Mouse (Mus musculus) thymus, postnatal 4 days (tissue): ENCODE measurements at regions not wholly inside any gene's neighbourhood (a gene's known extent, or its start where the extent isn't known, plus 50 kb on each side); places are given as distances from the start of the nearest gene placed in this dataset.

Experiments
- DNase-seq: peaks from one replicate; pipeline ENCODE4 v3.0.0; 2021

- no peak for DNase-seq
Observed at GRCm38 (mm10) chr2:169524429-169524828, 63.1 kb downstream of the Gm11011 start.

DNA sequence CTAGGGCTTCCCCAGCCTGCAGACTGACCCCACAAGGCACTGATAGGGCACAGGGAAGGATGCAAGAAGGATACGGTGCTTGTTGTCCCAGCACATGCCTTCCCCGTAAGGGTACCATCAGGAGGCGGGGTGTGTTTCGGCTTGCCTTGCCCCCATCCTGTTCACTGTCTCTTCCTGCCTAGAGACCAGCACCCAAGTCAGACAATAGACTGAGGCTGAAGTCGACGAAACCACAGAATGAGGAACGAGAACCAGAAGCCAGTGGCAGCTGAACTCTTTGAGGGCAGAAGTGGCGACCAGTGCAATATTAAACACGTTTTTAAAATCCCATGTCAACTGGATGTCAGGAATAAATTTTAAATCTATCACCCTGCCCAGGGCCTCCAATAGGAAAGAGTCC, 67.6 kb downstream of the Gm11011 start:
- peak; percentile 39 for DNase-seq

- DNase-seq, result peak; percentile 37
Observed at GRCm38 (mm10) chr2:169515350-169515749, 72.2 kb downstream of the Gm11011 start.

DNA sequence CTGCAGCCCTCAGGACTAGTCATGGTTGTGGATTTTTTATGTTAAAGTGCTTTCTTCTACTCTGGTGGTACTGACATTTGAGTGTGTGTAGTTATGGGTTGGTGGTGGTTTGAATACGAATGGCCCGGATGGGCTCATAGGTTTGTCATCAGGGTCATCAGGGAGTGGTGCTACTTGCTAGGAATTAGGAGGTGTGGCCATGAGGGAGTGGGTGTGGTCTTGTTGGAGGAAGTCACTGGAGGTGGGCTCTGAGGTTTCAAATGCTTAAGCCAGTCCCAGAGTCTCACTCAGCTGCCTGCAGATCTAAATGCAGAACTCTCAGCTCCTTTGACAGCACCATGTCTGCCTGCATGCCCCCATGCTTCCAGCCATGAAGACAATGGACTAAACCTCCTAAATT, 76.8 kb downstream of the Gm11011 start:
- DNase-seq, result no peak

DNA sequence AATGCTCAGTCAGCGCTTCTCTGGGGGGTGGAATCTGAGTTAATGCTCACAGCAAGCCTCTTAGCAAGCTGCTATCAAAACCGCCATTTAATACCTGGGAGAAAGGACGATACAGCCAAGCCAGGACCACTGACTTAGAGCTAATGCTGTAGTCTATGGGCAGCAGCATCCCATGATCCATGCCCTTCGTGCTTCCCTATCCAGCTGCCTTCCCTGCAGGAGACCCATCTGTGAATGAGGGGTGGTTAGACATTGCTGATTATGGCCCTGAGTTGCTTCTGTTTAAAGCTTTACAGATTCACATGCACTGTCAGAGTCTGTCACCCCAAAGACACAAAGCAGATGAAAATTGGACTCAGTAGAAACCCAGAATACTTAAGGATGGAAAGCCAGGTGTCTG, 78.1 kb downstream of the Gm11011 start:
- no peak for DNase-seq

GRCm38 (mm10) chr2:169504416-169505057, 83.0 kb downstream of the Gm11011 start:
- no peak for DNase-seq

GRCm38 (mm10) chr2:169503598-169503958, 84.0 kb downstream of the Gm11011 start:
- no peak for DNase-seq

DNA sequence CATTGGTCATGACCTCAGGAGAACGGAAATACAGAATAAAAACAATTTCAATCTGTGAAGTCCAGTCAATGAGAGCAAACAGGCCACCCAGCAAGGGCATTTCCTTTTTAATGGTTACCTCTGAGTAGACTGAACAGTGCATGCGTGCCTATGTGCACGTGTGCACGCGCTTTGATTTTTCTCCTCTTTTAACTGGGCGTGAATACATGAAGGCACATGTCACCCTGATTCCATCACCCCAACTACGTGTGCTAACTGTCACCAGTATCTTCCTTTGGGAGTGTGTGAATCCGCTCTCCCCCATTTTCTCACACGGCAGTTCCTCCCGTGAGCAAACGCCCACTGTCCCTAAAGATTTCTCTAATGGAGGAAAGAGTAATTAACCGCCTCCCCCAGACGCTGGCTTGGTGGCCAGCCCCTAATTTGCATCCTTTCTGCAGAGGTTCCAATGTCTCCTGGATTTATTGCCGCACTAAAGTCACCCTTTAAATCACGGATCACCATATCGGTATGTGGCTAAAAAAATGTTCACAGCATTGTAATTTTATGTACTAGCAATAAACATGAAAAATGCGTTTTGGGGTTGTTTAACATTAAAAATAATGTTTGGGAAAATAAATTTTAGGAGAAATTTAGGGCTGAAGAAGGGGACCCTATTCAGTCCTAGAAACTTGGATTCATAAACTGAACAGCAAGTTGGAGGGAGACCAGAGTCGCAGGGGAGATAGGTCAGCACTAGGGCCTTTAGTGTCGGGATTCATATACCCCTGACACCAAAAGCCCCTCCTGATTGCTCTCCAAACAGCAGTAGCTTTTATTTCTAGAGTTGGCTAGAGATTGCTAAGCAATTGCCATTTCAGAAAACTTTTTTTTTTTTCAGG, 84.6 kb downstream of the Gm11011 start:
- DNase-seq, result no peak

DNA sequence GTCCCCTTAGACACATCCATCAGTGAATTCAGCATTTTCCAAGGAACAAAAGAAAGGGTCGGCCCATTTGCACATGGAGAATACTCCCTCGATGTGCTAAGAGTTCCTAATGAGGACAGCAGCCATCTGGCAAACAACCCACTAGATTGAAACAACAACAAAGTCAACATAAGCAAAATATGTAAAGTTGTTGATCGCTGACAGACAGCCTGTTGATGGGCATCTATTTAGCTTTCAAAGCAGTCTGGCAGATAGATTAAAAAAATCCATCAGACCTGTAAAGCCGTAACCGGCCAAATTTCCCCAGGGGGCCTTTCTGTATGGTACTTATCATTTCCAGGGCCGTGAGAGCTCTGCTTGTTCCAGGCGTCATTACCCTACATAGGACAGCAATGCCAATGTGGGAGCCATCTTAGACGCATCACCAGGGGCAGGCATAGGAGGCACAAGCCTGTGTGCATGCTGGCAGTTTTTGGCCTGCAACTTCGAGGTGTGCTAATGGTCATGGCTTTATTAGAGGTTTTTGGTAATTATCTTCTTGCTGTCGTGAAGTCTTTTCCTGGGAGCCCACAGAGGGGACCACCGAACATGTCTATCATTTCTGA, 85.7 kb downstream of the Gm11011 start:
- DNase-seq, result no peak

DNA sequence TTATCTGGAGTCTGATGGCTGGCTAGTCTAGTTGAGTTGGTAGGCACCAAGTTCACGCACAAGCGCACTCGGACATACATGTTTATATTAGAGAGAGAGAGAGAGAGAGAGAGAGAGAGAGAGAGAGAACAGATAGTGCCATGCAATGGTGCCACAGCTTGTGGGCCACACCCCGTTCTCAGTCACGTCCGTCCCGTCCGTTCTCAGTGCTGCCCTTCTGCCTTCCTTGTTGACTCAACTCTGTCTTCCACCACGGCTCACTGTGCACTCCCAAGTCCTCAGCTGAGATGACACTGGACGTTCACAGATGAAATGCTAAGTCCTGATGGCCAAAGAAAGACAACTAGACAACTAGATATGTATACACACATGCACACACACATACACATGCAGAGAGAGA, 92.2 kb downstream of the Gm11011 start:
- no peak for DNase-seq

DNA sequence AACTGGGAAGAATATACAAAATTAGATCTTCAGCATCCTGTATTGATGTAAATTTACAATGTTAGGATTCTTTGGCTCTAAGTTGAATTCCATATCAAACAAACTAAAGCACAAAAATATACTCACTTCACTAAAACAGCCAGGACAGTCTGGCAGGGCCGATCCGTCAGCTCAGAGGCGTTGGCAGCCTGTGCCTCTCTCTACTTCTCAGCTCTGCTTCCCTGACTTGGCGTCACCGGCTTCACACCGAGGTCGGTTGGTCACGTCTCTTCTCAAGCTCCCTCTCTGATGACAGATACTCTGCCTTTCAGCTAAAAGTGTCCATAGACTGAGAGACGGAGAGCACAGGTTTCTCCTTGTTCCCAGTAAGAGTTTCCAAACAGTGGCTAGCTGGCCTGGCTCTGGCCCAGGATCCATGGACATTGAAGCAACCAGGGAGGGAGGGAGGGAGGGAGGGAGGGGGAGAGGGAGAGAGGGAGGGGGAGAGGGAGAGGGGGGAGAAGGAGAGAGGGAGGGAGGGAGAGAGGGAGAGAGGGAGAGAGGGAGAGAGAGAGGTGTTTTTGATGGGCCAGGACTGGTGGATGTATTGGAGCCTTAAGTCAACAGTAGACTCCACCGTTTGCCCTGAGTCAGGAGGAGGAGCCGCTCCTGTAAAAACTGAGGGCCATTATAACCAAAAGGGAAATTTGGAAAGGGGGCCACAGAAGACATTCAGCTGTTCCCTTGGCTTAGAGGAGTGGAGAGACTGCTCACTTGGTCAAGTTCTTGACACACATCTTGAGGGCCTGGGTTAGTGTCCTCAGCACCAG, 92.8 kb downstream of the Gm11011 start:
- DNase-seq, result no peak

GRCm38 (mm10) chr2:169493609-169494275, 93.8 kb downstream of the Gm11011 start:
- no peak for DNase-seq

DNA sequence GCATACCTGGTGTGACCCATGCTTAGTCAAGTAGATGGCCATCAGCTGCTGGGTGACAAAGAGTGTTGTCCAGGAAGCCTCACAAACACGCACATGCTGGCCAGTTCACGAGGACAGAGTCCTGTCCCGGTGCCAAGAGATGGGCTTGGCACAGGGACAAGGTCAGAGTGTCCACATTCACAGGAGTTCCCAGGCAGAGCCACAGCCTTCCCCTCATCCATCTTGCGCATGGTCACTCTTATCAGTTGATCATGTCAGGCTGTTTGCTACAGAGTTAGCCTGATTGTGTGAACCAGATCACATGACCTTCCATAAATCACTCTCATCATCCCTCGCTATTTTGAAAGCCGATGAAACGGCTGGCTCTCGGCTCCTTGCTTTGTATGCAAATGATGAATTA, 103.6 kb downstream of the Gm11011 start:
- no peak for DNase-seq

GRCm38 (mm10) chr2:169481731-169482465, 105.6 kb downstream of the Gm11011 start:
- no peak for DNase-seq

DNA sequence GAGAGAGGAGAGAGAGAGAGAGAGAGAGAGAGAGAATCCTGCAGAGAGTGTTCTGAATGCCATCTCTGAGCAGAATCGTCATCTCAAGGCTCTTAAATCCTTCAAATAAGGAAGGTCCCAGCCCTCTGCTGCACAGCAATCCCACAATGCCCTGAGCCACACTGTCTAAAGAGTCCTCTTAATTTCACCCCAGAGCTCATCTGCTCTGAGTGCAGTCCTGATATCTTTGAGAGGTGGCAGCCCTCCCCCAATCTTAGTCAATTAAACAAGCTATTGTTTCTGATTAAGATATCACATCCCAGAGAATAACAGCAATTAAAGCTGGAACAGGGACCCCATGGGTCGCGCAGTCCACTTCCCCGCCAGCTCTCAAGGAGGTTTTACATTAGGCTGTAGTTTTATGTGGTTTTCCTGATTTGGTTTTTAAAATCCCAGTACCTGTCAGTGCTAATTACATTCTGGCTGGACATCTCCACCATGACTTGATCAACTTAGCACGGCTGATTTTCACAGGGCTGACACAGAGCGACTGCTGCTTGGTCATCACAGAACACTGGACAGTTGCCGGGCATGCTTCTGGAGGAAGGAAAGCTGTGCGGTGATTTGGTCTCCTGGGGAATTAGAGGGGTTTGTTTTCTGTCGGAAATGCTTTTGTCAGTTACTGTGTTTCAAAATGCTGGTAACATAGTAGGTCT, 113.0 kb downstream of the Gm11011 start:
- DNase-seq, result no peak

- DNase-seq, result no peak
Observed at GRCm38 (mm10) chr2:169469538-169469937, 118.0 kb downstream of the Gm11011 start.

DNA sequence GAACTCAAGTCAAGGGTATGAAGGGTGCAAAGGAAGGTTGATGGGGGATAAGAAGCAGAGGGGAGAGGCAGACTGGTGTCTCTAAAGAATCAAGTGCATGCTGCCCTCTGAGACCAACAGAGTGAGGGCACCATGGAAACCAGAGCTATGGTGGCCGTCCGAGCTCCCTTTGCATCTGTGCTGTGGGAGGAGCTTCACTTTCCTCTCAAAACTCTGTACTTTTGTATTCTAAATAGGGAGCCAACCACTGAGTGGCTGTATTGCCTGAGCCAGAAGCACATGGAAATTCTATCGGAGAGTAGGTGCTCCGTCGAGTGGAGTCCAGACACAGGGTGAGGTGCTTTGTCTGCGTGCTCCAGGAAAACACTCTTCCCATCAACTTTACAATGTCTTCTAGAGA, 119.9 kb downstream of the Gm11011 start:
- no peak for DNase-seq

DNA sequence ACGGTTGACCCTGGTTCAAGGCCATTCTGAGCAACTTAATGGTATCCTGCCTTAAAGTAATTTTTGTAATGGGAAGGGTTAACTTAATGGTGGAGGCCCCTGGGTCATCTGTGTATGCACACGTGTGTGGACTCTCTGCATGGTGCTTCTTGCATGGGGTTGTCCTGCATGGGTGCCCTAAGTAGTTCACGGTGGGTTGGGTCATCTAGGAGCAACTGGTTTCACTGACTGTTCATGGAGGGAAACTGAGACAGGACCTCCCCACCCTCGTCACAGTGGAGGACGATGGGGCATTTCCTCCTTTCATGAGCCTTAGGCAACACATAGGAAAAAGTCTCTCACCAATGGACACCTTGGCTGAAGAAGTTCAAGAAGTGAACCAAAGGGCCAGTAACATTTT, 123.4 kb downstream of the Gm11011 start:
- DNase-seq, result no peak

GRCm38 (mm10) chr2:169461491-169462039, 126.0 kb downstream of the Gm11011 start:
- DNase-seq, result no peak

DNA sequence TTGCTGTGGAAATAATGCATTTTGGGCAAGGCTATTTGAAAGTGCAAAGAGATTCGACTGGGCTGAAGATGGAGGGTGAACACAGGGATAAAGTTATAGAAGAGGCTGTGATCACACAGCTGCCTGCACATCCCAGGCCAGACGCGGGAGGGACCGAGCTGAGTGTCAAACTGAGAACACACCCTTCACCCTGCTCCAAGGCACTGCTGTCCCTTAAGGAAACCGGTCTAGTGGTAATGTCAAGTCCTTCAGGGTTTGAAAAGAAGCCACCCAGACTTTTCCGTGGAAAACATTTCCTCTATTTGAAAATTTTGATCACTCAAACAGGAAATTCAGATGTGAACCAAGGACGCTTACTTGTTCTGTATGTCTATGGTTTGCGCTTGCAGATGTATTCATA, 134.6 kb downstream of the Gm11011 start:
- DNase-seq, result no peak

DNA sequence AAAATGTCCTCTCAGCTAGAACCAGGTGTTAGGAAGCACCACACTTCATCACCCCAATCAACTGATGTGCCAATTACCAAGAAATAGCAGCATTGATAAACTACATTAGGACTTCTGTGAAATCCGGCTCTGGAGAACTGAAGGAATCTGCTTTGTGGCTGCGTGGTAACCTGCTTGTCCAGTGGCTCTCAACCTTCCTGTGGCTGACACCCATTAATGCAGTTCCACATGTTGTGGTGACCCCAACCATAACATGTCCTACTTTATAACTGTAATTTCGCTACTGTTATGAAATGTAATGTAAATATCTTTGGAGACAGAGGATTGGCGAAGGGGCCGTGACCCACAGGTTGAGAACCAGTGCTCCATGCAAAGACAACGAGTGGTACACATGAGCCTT, 136.7 kb downstream of the Gm11011 start:
- no peak for DNase-seq
